Mouse (Mus musculus) myocyte (in vitro differentiated cells): ENCODE data around the gene Mif4gd. TPM values are rescaled to one million over a fixed set of nuclear protein-coding genes. Genes with fewer than 3 reads are reported as not detected.

Source experiments
- H3K27me3 ChIP-seq: one replicate; pipeline ENCODE4 v1.6.1; 2011; ENCODE audit not compliant: control insufficient read depth, insufficient read depth, insufficient read length
- H3K36me3 ChIP-seq: one replicate; pipeline ENCODE4 v1.6.1; 2011; ENCODE audit not compliant: control insufficient read depth, insufficient read depth
- H3K4me2 ChIP-seq: one replicate; pipeline ENCODE4 v1.6.1; 2011; ENCODE audit warnings: low read depth, control low read depth
- H3K4me3 ChIP-seq: one replicate; pipeline ENCODE4 v1.5.1; 2011; ENCODE audit warnings: mild to moderate bottlenecking, control low read depth, moderate library complexity
- H3K79me2 ChIP-seq: one replicate; pipeline ENCODE4 v1.6.1; 2011; ENCODE audit not compliant: control insufficient read depth, insufficient read depth
- H3ac ChIP-seq: one replicate; pipeline ENCODE4 v1.6.1; 2011; ENCODE audit not compliant: control insufficient read depth, insufficient read length
- CEBPB ChIP-seq: IDR thresholded peaks from 2 replicates; pipeline ENCODE4 v1.6.1; 2011; ENCODE audit warnings: mild to moderate bottlenecking, moderate library complexity; ENCODE audit not compliant: poor library complexity, insufficient read depth, severe bottlenecking
- E2F4 ChIP-seq: IDR thresholded peaks from one replicate; pipeline ENCODE4 v1.6.1; 2011; ENCODE audit warnings: mild to moderate bottlenecking, control low read depth, moderate library complexity; ENCODE audit not compliant: insufficient read depth
- MAX ChIP-seq: IDR thresholded peaks from one replicate; pipeline ENCODE4 v1.6.1; 2011; ENCODE audit warnings: low read depth, mild to moderate bottlenecking, control low read depth
- MYOD1 ChIP-seq, 3 experiments: IDR thresholded peaks; one replicate each; pipeline ENCODE4 v1.6.1; 2011; ENCODE audit warnings: control low read depth in 2 of 3, low read depth in 2 of 3, mild to moderate bottlenecking in 2 of 3, moderate library complexity in 1 of 3; ENCODE audit not compliant: insufficient read length in 2 of 3, control insufficient read depth in 1 of 3
- MYOG ChIP-seq, 3 experiments: IDR thresholded peaks; one replicate each; pipeline ENCODE4 v1.6.1; 2011; ENCODE audit warnings: control low read depth in 2 of 3, low read depth in 2 of 3, mild to moderate bottlenecking in 2 of 3; ENCODE audit not compliant: insufficient read length in 2 of 3, control insufficient read depth in 1 of 3, insufficient read depth in 1 of 3
- POLR2A ChIP-seq: IDR thresholded peaks from one replicate; pipeline ENCODE4 v1.6.1; 2011; ENCODE audit warnings: low read depth, mild to moderate bottlenecking, control low read depth, moderate library complexity; ENCODE audit not compliant: insufficient read length
- POLR2AphosphoS2 ChIP-seq: IDR thresholded peaks from one replicate; pipeline ENCODE4 v1.6.1; 2011; ENCODE audit warnings: low read depth, control low read depth; ENCODE audit not compliant: insufficient read length
- REST ChIP-seq: IDR thresholded peaks from one replicate; pipeline ENCODE4 v1.6.1; 2011; ENCODE audit warnings: mild to moderate bottlenecking, control low read depth, moderate library complexity; ENCODE audit not compliant: insufficient read depth, insufficient read length
- SRF ChIP-seq: IDR thresholded peaks from one replicate; pipeline ENCODE4 v1.6.1; 2011; ENCODE audit warnings: low read depth; ENCODE audit not compliant: control insufficient read depth, insufficient read length
- TCF12 ChIP-seq: IDR thresholded peaks from one replicate; pipeline ENCODE4 v1.6.1; 2011; ENCODE audit warnings: mild to moderate bottlenecking, control low read depth; ENCODE audit not compliant: poor library complexity, insufficient read depth, severe bottlenecking
- TCF3 ChIP-seq: IDR thresholded peaks from one replicate; pipeline ENCODE4 v1.6.1; 2011; ENCODE audit warnings: low read depth, control low read depth; ENCODE audit not compliant: insufficient read length
- USF1 ChIP-seq: IDR thresholded peaks from one replicate; pipeline ENCODE4 v1.6.1; 2011; ENCODE audit warnings: low read depth, mild to moderate bottlenecking, control low read depth, moderate library complexity
- polyA plus RNA-seq: library from polyadenylated mRNA; unstranded; fragments of >200 nt; fragmentation: generic; extraction: Trizol; gene quantifications from one replicate; pipeline ENCODE4 v1.2.1, GENCODE M21; 2012; ENCODE audit warnings: missing spikeins

Mif4gd gene
- polyA plus RNA-seq, 1 experiment = 17.5 TPM

DNA sequence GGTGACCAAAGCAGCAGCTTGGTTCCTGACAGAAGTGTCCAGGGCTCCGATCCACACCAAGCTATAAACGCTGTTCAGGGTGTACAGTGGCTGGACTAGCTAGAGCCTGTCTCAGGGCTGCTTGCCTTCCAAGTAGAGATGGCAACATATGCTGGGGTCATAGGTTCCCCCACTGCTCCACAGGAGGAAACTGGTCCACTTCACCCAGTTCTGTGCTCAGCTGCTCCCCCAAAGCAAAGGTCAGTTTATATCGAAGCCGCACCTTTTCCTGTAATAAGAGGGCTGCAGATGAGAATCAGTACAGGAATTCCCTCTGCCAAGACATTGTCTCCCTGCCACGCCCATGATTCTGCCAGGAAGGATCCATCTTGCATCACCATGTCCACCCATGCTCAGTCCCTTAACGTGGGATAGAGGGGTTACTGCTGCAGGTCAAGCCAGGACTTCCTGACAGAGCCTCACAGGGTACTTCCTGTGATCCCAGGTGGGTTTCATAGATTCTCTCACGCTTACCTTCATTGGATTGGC is 27.1 kb downstream of the Mif4gd start:
- Histone ChIP-seq H3K36me3 (peaks cover 50% of the 10 kb centered on the region), H3K4me2 (no peak overlapping the region), H3K79me2 (no peaks in the 10 kb centered on the region), H3K4me3 (no peak overlapping the region), H3ac (no peak overlapping the region), H3K27me3 (no peaks in the 10 kb centered on the region)
- no peak for TF ChIP-seq CEBPB
- TF ChIP-seq POLR2A = peak; percentile 13

GRCm38 (mm10) chr11:115584376-115585073 is 28.2 kb downstream of the Mif4gd start:
- TF ChIP-seq POLR2AphosphoS2 = peak; percentile 20
- no peak for TF ChIP-seq TCF12
- Histone ChIP-seq H3K4me2 (no peak overlapping the region), H3ac (no peak overlapping the region), H3K36me3 (peaks cover 54% of the 10 kb centered on the region), H3K79me2 (no peaks in the 10 kb centered on the region), H3K27me3 (no peaks in the 10 kb centered on the region), H3K4me3 (no peak overlapping the region)

DNA sequence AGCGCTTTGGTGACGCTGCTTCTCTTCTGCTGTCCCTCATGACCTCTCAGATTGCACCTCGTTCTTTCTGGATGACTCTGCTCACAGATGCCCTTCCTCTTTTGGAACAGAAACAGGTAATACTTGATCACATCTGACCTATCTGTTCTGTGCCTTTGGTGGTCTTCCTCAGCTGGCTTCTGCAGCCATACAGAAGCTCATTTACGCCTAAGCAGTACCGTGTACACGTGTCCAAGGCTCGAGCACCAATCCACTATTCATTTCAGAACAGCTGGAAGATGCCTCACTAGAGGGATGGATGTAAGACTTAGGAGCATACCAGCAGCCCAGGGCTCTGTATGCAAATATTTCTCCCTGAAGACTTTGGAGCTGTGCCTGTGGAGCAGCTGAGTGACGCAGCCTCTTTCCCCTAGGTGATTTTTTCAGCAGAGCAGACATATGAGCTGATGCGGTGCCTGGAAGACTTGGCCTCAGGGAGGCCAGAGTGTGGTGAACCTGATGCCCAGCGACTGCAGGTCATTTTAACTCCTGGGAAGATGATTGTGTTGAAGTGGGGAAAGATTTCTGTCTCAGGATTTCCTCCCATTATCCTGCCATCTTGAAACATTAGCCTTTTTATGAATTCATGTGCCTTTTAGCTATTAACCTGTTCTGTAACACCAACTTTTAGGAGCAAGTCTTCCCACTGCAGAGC is 29.7 kb downstream of the Mif4gd start:
- no peak overlapping the region for H3K4me3 ChIP-seq
- no peak overlapping the region for H3ac ChIP-seq
- H3K79me2 ChIP-seq = no peaks in the 10 kb centered on the region
- no peak overlapping the region for H3K4me2 ChIP-seq
- peaks cover 53% of the 10 kb centered on the region for H3K36me3 ChIP-seq
- TF ChIP-seq POLR2A (peak; percentile 18), E2F4 (no peak)
- no peaks in the 10 kb centered on the region for H3K27me3 ChIP-seq

DNA sequence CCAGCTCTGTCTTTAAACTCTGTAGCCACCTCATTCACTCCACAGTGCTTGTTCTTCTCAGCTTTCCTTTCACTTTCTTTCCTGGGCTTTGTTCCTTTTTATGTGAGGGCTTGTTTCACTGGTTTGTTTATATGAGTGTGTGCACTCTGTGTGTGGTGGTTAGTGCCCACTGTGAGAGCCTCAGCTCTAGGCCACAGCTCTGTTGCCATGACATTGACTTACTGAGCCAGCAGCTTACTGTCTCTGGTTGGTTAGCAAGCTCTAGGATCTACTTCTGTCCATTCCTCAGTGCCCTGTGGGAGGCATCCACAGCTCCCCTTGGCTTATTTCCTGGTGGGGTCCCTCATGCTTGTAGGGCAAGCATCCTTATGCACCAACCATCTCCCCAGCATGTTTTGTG is 33.7 kb downstream of the Mif4gd start:
- Histone ChIP-seq H3K27me3 (no peaks in the 10 kb centered on the region), H3K4me3 (no peak overlapping the region)
- no peak for TF ChIP-seq MYOD1 (IDR thresholded peaks at IDR 0.05; ENCODE audit: control insufficient read depth in 1 of 3, insufficient read length in 2 of 3, low read depth in 2 of 3)
- no peak for TF ChIP-seq E2F4
- no peak for TF ChIP-seq POLR2AphosphoS2
- TF ChIP-seq USF1 = no peak
- TF ChIP-seq MAX = no peak
- no peak for TF ChIP-seq TCF12
- TF ChIP-seq MYOG (IDR thresholded peaks at IDR 0.05; ENCODE audit: control insufficient read depth in 1 of 3, insufficient read depth in 1 of 3, insufficient read length in 2 of 3, low read depth in 2 of 3) = no peak
- TF ChIP-seq TCF3 = no peak
- TF ChIP-seq POLR2A = no peak
- TF ChIP-seq REST = no peak
- no peak for TF ChIP-seq CEBPB
- TF ChIP-seq SRF = no peak

DNA sequence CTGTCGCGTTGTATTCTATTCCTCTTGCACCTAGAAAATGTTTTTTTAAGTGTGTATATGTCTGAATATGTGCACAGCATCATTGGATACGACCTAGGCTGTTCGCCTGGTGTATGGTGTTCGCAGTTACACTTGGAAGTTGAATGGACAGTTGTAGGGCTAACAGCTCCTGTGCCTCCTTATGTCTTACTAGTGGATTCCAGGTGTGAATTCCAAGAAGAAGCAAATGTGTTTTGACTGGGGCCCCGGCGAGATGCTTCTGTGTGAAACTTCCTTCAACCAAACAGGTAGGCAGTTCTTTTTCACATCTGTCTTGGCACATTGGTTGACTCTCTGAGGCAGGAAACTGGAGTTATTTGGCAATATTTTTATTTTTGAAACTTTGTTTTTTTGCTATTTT is 47.8 kb downstream of the Mif4gd start:
- Histone ChIP-seq H3K36me3 (peaks cover 6% of the 10 kb centered on the region), H3K4me2 (peak overlapping the region; percentile 74), H3K27me3 (no peaks in the 10 kb centered on the region), H3K79me2 (peaks cover 25% of the 10 kb centered on the region), H3K4me3 (peak overlapping the region; percentile 69), H3ac (peak overlapping the region; percentile 5)
- TF ChIP-seq USF1 (no peak), E2F4 (no peak), REST (no peak), TCF3 (no peak), CEBPB (no peak), MAX (no peak), POLR2AphosphoS2 (no peak), POLR2A (no peak), SRF (no peak), TCF12 (no peak), MYOG (IDR thresholded peaks at IDR 0.05; ENCODE audit: control insufficient read depth in 1 of 3, insufficient read depth in 1 of 3, insufficient read length in 2 of 3, low read depth in 2 of 3) (no peak), MYOD1 (IDR thresholded peaks at IDR 0.05; ENCODE audit: control insufficient read depth in 1 of 3, insufficient read length in 2 of 3, low read depth in 2 of 3) (no peak)

More for the DNA sequence above, 33.7 kb downstream of the Mif4gd start:
- Histone ChIP-seq H3ac (no peak overlapping the region), H3K36me3 (peaks cover 28% of the 10 kb centered on the region), H3K79me2 (no peaks in the 10 kb centered on the region), H3K4me2 (no peak overlapping the region)
